Mouse (Mus musculus): ENCODE results near the gene Kdm1b.

Gene Kdm1b

GRCm38 (mm10) chr13:47106580-47106888 lies 63.2 kb downstream of the Kdm1b start:
- no peak for DNase-seq (ENCODE audit: low read depth, low spot score)

GRCm38 (mm10) chr13:47109239-47109638 lies 65.9 kb downstream of the Kdm1b start:
- no peak for DNase-seq (ENCODE audit: low read depth, low spot score)

- no peak for DNase-seq (ENCODE audit: low read depth, low spot score)
These were observed 67.9 kb downstream of the Kdm1b start for GRCm38 (mm10) chr13:47111185-47111584.

- DNase-seq (ENCODE audit: low read depth, low spot score): no peak
These were observed 68.8 kb downstream of the Kdm1b start for GRCm38 (mm10) chr13:47112056-47112455.

- DNase-seq (ENCODE audit: low read depth, low spot score): no peak
These were observed 69.6 kb downstream of the Kdm1b start for GRCm38 (mm10) chr13:47112924-47113323.

GRCm38 (mm10) chr13:47116000-47116399 lies 72.7 kb downstream of the Kdm1b start:
- DNase-seq (ENCODE audit: low read depth, low spot score): no peak

- DNase-seq (ENCODE audit: low read depth, low spot score): no peak
These were observed 78.1 kb downstream of the Kdm1b start for GRCm38 (mm10) chr13:47121333-47121889.

GRCm38 (mm10) chr13:47122537-47123430 lies 79.5 kb downstream of the Kdm1b start, which contains the start of gene Rnf144b:
Rnf144b (plus strand) TSS chr13:47122656.
- peak; percentile 30 for DNase-seq (ENCODE audit: low read depth, low spot score)

- DNase-seq (ENCODE audit: low read depth, low spot score): peak; percentile 23
These were observed 81.2 kb downstream of the Kdm1b start for GRCm38 (mm10) chr13:47124449-47124848.

GRCm38 (mm10) chr13:47124986-47125385 lies 81.7 kb downstream of the Kdm1b start:
- no peak for DNase-seq (ENCODE audit: low read depth, low spot score)

- DNase-seq (ENCODE audit: low read depth, low spot score): no peak
These were observed 82.3 kb downstream of the Kdm1b start for GRCm38 (mm10) chr13:47125595-47125994.

- DNase-seq (ENCODE audit: low read depth, low spot score): no peak
These were observed 85.8 kb downstream of the Kdm1b start for GRCm38 (mm10) chr13:47129090-47129489.

GRCm38 (mm10) chr13:47133058-47133457 lies 89.8 kb downstream of the Kdm1b start:
- DNase-seq (ENCODE audit: low read depth, low spot score): no peak

GRCm38 (mm10) chr13:47134836-47135235 lies 91.5 kb downstream of the Kdm1b start:
- DNase-seq (ENCODE audit: low read depth, low spot score): no peak

Measured in mesoderm, embryonic 11.5 days (tissue).